Mouse (Mus musculus) right cerebral cortex, postnatal 25 days (tissue): ENCODE results near the gene E2f8.

ENCODE experiments used
- DNase-seq: peaks from one replicate; pipeline ENCODE4 v3.0.0; 2022

E2f8 gene

GRCm38 (mm10) chr7:48881486-48881885 lies at the start of gene E2f8:
TSS of gene E2f8 (minus strand) at chr7:48881596.
- peak; percentile 30 for DNase-seq

DNA sequence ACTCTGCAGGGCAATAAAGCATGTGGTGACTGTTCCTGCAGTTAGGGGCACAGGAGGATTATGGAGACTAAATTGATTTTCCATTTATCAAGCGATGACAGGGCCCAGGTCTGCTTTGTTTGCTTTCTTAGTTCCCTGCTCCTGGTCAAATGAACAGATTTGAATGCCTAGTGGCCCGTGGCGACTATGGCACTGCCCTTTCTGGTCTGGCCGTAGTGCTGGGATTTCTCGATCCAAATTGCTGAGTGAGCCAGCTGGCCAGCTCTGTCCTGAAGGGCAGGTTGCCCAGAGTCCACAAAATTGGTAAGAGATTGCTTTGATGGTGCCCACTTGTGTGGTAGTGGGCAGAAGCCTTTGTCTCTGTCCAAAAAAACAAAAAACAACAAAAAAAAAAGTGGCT lies 49.0 kb upstream of the E2f8 start:
- no peak for DNase-seq

DNA sequence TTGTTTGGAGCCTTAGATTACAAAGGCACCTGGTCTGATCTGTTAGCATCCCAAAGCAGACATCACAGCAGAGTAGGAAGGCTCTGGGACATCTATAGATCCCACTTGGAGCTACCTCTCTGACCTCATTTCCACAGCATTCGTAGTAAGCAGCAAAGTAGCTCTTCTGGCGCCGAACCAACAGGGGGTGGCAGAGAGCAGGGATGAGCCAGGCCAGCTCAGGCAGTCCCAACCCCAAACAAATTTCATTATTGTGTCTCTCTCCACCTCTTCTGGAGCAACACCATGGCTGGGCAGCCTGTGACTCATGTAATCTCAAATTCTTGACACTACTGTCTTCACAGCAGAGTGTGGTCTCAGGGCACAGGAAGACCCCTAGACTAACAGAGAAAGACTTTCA lies 47.0 kb upstream of the E2f8 start:
- peak; percentile 59 for DNase-seq

- DNase-seq, result no peak
These were observed 43.8 kb upstream of the E2f8 start for GRCm38 (mm10) chr7:48925214-48925613.

- DNase-seq, result no peak
These were observed 42.2 kb upstream of the E2f8 start for GRCm38 (mm10) chr7:48923620-48924019.

DNA sequence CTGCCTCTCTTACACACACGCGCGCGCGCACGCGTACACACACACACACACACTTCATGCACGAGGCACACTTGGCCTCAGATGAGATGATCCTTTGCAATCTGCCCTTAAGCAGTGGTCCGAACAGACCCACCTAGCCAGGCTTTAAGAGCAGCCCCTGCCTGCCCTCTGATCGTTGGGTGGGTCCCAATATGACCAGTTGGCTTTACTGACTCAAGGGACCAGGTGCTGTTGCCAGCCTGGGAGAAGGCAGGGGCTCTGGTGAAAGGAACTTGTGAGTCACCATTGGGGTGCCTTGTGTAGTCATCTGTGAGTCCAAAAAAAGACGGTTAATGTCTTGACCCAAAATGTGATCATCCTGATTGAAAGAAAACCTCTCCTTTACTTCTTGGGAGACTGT lies 37.0 kb upstream of the E2f8 start:
- DNase-seq, result no peak

DNA sequence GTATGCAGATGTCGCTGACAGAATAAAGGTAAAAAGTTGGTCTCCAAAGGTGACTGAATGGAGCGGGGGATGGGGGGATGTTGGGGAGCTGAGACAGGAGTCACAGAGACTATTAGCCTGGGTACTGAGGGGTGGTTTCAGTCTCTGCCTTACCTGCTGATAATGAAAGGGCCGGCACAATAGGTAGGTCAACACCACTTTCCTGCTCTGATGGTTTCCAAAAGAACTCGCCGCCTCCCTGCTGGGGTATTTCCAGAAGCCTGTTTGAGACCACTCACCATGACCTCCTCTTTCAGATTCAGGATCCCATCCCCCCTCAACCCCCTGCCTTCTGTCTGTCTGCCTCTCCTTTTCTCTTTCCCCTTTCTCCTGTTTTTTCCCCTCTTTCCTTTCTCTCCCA lies 36.6 kb upstream of the E2f8 start:
- no peak for DNase-seq

- no peak for DNase-seq
These were observed 36.1 kb upstream of the E2f8 start for GRCm38 (mm10) chr7:48917463-48917862.

DNA sequence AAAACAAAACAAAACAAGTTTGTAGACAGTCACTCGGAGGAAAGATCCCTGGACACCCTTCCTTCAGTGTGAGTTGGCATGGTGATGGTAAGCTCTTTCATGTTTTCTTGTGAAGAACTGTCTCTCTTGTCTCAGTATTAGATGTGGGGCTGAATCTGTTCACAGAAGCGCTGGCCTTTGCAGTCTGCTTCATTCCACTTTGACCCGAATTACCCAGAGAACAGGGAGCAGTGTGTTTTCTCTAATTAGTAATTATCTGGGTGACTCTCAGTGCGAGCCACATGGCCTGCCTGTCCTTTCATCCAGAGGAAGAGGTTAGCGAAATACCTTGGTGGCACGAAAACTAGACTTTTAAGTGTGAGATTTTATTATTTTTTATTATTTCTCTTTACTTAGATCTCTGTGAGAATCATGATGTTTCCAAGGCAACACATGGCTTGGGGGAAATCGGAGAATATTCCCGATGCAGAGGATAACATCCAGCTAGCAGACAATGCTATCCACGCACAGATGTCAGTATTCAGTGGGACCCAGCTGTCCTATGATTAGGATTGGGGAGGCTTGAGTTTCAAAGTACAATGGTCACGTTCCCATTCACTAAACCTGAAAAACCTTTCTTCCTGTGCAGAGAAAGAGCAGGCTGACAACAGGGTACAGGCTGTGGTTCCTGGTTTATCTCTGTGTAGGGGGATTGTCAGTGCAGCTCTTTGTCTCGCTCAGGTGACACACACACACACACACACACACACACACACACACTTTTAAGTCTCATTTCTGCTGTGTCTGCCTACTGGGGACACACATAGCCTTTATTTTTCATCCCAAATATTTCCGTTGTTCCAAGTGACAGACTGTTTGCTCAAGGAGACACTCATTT lies 33.5 kb upstream of the E2f8 start:
- DNase-seq, result no peak

DNA sequence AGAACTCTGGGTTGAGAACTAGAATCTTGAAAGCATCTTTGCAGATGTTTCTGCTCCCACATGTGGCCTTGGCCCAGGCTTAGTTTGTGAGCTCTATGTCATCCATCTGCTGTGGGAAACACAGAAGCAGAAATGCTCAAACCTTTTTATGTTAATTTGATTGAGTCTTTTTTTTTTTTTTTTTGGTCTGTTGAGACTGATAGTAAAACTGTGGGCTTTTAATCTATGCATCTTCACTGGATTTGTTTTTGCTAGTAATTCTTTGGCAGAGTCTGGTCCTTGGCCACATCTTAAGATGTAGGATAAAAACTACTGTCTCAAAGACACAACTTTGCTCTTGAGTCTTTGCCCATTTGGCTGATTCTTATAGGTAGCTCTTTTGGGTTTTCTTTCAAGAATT lies 29.8 kb upstream of the E2f8 start:
- DNase-seq, result no peak

DNA sequence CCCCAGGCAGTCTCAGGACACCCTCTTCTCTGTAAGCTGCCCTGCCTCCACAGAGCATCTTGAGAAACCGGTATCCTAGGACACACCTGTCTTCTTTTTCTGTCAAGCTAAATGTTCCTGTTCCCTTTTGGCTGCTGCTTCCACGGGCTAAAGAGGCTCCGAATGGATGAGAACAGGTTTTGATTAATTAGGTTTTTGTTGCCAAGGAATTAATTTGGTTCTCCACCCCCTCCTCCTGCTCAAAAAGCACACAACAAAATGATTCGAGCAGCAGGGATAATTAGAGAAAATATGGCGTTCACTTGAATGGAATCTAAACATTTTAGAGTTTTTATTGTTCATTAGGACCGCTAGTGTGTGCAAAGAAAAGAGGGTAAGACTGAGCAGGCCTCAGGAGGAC lies 28.9 kb upstream of the E2f8 start:
- DNase-seq, result no peak

DNA sequence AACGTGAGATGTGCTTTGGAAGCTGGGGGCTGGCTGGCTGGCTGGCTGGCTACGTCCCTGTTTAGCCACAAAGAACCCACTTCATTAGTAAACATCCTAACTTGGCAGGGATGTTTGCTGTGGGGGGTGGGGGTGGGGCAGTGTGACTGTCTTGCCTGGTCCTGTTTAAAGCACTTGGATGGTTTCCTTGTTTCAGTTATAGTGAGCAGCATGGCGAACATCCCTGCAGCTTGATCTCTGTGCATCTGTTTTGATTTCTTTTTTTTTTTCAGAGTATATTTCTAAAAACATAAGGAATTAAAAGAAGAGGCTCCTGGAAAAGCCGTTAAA lies 27.9 kb upstream of the E2f8 start:
- no peak for DNase-seq

GRCm38 (mm10) chr7:48908521-48909341 lies 27.3 kb upstream of the E2f8 start, which contains the start of gene Nav2:
TSS of gene Nav2 (plus strand) at chr7:48908716.
- DNase-seq, result no peak

DNA sequence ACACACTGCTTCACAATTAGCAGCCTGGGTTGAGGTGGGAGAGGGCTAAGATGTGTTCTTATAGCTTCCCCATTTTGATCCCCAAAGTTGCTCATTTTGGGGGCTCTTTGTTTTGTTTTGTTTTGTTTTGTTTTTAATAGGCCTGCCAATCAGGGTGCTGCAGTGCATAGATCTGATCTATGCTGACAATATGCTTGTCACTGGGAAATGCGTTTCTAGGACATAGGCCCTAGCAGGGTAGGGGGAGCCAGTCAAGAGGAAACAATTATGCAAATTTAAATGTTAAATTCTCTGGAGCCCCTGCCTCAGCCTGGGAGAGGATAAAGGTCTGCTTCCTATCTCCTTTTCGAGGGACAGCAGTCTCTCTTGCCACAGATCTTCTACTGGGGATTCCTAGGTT lies 21.1 kb upstream of the E2f8 start:
- DNase-seq, result no peak

- no peak for DNase-seq
These were observed 19.2 kb upstream of the E2f8 start for GRCm38 (mm10) chr7:48900408-48901167.

DNA sequence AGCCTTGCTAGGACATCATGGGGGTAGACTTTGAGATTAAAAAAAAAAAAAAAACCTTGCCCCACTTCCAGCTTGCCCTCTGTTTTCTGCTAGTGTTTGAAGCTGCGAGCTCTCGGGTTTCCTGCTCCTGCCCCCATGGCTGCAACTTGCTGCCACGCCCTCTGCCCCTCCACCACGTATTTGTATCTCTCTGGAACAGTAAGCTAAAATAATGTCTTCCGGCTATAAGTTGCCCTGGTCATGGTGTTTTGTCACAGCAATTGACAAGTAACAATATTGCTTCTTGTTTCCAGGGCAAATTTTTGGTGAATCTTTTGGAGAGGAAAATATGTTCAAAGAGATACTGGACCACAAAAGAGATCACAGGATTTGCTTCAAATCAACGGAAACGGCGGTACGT lies 17.0 kb upstream of the E2f8 start:
- no peak for DNase-seq

DNA sequence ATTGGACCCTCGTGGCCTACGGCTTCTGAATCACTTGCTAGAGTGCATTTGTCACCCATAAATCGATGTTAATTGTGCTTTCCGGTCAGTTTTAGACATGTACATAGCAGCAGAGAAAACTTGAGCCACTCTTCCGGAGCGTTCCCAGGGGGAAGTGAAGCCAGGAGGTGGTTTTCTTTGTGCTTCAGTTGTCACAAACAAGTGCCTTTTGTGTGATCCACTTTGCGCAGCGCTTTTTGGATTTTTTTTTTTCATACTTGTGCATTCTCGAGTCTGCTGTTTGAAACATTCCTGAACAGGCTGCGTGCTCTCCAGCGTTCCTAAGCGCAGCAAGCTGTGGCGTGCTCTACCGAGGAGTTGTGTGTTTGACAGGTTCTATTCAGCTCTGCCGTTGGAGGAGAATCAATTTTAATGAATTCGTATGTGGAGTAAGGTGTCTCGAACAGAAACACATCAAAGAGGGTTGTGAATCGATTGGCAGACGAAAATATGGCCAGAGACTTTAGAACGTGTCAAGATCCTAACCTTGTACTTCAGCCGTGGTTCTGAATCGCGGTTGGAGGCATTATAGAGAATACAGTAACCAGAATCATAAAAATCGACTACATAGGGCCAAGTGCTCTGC lies 16.3 kb upstream of the E2f8 start:
- DNase-seq, result no peak

- DNase-seq, result no peak
These were observed 14.7 kb upstream of the E2f8 start for GRCm38 (mm10) chr7:48896051-48896450.

DNA sequence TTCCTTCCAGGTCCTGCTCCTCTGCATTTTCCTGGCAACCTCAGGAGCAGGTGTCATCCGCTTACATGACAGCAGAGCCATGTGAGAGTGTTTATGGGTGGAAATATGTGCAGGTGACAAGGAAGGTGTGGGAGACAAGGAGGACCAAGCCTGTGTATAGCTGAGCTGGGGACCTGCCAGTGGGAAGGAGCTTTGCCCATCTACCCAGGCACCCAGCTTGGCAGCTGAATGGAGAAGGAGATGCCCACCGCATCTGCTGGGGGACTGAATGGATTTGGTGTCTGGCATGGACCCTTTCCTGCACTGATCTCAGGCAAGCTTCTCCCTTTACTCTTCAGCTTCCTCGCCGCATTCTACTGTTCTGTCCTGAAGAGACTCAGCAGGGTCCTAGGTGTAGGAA lies 14.1 kb upstream of the E2f8 start:
- DNase-seq, result no peak

DNA sequence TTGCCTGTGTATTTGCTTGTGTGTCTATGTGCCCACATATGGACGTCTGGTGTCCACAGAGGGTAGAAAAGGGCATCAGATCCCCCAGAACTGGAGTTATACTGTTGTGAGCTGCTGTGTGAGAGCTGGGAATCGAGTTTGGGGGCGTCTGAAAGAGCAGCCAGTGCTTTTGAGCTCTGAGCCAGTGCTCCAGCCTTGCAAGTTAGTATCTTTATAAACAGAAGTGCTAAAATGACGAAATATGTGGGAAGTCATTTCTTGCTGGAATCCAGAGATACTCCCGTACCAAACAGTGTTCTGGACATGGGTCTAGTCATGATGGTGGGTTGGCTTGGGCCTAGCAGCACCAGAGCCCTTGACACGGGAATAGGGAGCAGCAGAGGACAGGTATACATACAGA lies 13.4 kb upstream of the E2f8 start:
- no peak for DNase-seq

DNA sequence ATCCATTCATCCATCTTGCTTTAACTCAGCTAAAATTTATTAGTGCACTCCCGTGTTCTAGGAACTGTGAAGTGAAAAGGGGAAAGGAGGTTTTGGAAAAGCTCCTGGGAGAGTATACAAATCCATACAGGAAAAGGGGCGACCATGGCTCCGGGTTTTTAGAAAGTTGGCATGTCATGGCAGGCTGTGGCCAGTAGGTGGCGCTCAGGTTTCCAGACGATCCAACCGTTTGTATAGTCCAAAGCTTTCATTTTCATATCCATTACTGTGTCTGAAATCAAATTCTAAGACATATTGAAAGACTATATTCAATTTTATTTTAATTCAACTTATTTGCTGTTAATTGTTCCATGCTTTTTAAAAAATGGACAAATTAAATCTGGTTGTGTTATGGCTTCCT lies 12.8 kb upstream of the E2f8 start:
- peak; percentile 73 for DNase-seq

DNA sequence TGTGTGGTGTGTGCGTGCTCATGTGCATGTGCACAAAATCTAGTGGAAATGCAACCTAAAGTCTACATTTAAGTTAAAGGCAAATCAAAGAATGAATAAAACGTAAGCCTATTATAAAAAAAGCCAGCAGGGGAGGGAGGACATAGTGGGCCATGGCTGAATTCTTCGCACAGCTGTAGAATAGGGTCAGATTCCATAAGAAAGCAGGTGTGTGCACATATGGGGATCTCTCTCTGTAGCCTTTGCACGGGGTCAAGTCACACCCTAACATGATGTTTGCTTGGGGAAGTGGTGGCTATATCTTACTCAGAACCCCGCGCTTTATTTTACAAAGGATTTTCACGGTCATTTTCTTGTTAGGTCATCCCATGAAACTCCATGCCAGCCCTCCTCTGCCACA lies 11.7 kb upstream of the E2f8 start:
- DNase-seq, result no peak

GRCm38 (mm10) chr7:48891029-48891428 lies 9.6 kb upstream of the E2f8 start:
- DNase-seq, result no peak
